Mouse (Mus musculus) c-Kit-positive CD71-positive TER-119-positive erythroid progenitor cells, embryonic 14.5 days (primary cell): Measurements from ENCODE around the gene Taok3.

ENCODE experiments used
- DNase-seq: peaks from one replicate; pipeline ENCODE4 v3.0.0-alpha.2; 2013; ENCODE audit warnings: low spot score

The Taok3 gene

DNA sequence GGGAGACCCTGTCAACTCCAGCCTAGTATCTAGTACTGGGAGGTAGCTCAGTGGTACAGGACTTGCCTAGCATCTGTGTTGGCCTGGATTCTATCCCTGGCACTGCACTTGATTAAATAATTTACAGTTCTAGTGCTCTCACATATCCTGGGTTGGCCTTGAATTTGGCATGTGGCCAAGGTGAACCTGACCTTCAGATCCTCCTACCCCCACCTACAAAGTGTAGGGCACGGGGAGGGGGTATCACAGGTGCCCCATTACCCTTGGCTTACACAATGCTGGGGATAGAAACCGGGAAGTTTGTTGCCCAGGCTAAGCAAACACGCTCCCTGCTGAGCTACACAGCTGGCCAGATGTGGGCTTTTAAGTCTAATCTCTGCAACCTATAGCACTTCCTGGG lies 183.0 kb downstream of the Taok3 start:
- no peak for DNase-seq

DNA sequence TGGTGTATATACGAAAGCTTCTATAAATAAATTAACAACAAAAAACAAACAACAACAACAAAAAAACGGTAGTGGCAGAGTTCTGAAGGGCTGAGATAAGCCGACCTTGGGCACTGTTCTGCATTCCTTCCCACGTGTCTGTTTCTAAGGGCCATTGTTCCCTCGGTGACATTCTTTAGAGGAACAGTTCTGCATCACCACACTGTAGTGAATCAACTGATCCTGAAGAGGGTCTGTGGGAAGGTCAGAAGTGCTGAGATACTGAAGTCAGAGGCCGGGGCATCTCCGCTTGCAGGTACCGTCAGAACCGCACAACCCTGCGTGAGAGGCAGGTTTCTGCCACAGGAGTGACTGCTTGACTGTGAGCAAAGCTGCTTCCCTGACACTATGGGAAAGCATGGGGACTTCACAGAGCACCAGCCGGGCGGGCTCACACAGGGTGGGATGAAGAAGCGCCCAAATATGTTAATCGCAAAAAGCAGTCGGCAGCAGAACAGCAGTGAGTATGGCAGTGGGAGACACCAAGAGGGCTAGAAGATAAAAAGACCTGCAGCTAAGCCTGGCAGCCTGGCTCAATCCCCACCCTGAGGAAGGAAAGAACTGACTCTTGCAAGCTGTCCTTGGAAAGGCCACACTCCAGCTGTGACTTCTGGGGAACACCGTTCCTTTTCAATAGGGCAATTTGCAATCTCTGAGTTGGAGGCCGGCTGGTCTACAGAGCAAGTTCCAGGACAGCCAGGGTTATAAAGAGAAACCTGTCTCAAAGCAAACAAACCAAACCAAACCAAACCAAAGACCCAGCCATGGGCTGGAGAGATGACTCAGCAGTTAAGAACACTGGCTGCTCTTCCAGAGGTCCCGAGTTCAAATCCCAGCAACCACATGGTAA lies 184.0 kb downstream of the Taok3 start:
- no peak for DNase-seq

DNA sequence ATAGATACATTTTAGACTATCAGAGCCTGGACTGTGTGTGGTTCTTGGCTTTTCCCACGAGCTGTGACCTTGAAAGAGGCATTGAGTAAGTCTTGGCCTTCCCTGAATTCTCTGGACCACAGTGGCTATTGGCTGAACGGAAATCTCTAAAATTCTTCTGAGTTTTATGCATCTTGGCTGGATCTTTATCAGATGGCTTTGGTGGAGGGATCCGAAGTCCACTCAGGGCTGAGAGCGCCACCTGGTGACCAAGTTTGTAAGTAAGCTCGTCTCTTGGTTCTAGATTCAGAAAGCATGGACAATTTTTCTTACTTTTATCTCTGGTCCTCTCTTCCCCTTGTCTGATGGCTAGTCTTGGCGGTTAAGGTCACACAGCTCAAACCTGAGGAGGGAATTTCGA lies 185.0 kb downstream of the Taok3 start:
- DNase-seq: peak; percentile 64

DNA sequence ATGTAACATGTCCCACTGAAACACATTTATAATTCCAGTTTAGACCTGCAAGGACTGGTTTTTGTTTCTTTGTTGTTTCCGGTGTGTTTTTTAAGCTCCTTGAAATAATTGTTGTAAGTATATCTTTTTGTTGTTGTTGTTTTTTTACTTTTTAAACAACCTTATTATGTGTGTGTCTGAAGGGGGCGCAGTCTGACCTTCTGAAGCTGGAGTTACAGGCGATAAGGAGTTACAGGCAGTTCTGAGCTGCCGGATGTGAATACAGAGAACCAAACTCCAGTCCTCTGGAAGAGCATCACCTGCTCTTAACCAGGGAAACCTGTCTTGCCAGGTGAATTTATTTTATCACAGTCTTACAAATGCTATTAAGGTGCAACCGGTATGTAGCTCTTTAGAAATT lies 185.8 kb downstream of the Taok3 start:
- DNase-seq: no peak

DNA sequence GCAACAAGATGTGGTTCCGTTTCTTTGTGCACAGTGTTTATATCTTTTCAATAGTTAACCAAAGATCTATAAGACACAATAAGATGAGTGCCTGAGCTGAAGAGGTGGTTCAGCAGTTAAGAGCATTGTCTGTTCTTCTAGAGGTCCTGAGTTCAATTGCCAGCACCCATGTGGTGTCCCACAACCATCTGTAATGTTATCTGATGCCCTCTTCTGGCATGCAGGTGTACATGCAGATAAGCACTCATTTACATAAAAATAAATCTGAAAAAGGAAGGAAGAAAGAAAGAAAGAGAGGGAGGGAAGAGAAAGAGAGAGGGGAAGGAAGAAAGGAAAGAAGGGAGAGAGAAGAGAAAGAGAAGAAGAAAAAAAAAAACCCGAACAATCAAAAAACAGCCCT lies 186.9 kb downstream of the Taok3 start:
- DNase-seq: no peak

DNA sequence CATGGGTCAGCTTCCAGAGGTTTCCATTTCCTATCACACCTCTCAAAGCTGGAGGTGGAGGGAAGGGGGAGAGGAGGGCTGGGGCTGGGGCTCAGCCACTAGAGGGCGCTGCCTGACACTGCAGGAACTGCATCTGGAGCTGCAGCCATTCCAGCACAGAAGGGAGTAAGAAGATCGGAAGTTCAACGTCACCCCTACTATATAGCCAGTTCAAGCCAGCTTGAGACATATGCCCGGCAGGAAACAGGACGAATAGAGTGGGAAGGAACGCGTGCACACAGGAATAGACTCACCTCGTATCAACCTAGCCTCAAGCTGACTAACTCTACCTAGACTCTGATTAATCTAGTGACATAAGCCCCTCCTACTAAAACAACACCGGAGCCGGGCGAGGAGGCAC lies 187.8 kb downstream of the Taok3 start:
- DNase-seq: peak; percentile 57

DNA sequence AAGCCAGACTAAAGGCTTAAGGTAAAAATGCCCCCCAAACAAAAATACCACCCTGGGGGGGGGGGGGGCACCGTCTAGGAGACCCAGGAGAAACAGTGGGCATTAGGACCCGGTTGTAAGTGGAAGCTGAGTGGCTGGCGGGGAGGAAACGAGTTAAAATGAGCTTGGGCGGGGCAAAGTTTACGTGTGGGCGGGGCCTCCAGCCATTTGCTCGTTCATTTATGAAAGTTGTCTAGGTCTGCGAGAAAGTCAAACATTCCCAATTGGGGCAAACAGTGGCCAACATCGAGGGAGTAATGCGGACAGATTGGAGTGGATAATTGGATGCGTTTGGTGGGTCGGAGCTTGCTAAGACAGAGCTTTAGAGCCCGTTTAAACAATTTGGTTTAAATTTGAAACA lies 193.5 kb downstream of the Taok3 start:
- DNase-seq: peak; percentile 43

DNA sequence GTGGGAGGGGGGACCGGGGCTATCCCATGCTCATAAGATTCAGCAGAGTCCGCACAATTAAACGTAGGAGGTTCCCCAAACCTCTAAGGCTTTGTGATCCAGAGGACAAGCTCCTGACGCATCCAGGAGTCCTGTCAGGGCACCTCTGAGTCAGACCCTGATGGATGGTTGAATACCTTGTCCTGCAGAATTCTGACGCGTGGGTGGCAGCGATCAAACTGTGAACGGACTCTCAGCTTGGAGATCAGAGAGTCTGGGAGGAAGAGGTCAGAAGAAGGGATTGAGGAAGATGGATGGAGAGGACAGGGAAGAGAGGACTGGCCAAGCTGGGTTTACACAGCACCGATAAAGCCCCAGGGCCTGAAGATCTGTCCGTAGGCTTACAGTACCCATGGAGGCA lies 194.0 kb downstream of the Taok3 start:
- DNase-seq: no peak

DNA sequence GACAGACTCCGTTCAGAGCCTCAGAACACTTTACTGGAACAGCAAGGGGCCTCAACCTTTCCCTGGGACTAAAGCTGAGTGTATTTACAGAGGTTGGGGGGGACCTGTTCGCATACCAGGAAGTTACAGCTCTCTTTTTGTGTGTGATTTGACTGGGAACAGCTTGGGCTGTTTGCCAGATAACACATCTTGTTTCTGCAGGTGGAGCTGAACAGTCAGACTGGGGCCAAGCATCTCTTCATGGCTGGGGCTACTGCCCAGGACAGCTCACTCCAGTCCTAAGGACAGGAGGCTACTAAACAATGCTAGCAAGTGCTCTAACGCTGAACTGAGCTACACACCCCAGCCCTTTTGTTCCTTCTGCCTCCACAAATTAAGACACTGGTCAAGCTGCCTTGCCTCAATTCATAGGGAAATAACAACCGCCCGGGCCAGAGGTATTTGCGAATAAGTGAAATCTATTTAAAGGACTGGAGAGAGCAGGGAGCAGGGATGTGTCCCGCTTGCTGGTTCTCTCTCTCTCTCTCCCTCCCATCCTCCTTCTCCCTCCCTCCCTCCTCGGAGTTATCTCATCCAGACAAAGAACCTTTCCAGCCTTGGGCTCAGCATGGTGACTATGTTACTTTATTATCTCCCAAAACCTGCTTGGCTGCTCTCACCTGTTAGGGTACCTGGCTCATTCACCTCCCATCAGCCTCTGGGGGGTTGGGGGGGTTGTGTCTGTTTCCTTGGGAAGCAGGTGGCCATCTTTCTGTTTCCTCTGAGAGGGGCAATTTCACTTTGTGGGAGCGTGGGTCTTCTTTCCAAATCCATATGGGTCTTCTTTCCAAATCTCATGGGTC lies 194.9 kb downstream of the Taok3 start:
- no peak for DNase-seq

DNA sequence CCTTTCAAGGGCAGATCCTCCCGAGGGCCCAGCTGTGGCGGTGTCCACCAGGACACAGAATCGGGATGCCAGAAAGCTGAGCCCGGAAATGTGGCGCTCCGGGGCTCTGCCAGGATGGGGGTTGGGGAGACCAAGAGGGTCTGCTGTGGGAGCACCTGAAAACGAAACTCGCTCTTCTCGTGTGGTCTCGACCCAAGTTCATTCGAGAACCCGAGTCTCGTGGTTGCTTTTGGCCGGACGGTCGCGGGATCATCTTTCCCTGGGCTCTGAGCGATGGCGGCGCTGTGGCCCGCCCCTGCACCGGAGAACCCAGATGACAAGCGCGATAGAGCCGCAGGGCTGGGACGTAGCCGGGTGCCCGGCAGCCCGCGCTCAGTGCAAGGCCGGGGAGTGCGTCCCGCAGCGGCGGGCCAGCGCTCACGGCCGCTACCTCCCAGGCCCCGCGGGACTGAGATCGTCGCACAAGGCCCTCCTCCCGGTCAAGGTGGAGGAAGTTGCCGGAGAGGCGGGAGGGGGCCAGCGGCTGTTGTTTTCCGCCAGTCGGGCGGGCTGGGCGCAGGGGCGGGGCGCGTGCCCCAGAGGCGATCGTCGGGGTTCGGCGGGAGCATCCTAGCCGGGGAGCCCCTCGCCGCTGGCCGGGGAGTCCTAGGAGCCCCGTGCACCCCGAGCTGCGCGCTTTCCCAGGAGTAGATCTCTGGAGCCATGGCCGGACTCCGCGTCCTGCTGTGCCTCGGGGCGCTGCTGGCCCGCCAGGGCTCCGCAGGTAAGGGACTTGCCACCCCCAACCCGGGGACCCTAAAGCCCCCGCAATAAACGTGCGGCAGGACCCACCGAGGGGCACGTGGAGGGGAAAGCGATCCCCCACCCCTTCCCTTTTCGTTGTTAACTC lies 199.1 kb downstream of the Taok3 start, which contains the start of gene Vsig10:
TSS of gene Vsig10 (plus strand) at position 343 of the 889 bp plus-strand sequence.
- peak; percentile 17 for DNase-seq

DNA sequence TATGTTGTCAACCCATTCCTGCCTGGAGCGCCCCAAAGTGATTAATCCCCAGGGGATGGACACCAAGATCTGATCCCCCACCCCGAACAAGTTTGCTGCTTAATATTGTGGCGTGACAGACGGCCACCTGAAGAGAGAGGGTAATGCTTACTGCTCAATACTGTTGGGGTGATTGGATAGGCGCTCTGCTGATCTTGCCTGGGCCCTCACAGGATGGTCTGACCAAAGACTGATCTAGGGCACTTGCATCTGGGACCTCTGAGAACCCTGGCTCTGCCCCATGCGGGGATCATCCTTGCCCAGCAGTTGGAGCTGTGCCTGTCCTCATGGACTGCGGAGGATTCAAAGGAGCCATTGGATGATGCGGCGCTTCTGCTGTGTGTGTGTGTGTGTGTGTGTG lies 203.8 kb downstream of the Taok3 start:
- no peak for DNase-seq
